Mouse (Mus musculus): ENCODE measurements around the gene OR5BS1P.

DNA sequence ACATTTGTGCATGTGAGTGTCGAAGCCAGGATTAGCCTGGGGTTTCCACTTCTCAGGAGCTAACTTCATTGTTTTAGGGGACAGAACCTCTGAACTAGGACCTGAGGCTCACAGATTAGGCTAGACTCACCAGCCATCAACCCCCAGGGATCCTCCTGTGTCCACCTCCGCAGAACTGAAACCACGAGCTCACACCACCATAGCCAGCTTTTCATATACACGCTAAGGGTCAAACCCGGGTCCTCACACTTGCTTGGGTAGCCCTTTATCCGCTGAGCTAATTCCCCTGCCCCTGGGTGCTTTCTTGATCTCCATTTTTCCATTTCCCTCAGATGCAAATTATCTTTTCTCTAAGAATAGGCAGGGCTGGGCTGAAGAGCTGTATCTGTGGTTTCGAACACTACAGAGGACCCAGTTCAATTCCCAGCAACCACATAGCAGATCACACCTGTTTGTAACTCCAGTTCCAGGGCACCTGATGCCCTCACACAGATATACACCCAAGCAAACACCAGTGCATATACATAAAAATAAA, 9.9 kb downstream of the OR5BS1P start:
- no peak for TF ChIP-seq POLR2A (IDR thresholded peaks at IDR 0.05; ENCODE audit: low read depth, low read length)
- TF ChIP-seq CTCF (IDR thresholded peaks at IDR 0.05; ENCODE audit: borderline replicate concordance, insufficient read depth, low read length): no peak
